Mouse (Mus musculus) heart, postnatal 4 days (tissue): ENCODE data around the gene Rgs7. TPM values are rescaled to one million over a fixed set of nuclear protein-coding genes. Genes with fewer than 3 reads are reported as not detected.

Experiments
- DNase-seq: peaks from one replicate; pipeline ENCODE4 v3.0.0; 2021
- total RNA-seq, 2 experiments: library from RNA; stranded (reverse); gene quantifications; 2 replicates each; pipeline ENCODE4 v1.2.3; 2021

The Rgs7 gene
- 1 to 10 TPM; 1.5 to 2.0 TPM for total RNA-seq

- DNase-seq, result peak; percentile 57
Observed at GRCm38 (mm10) chr1:175491861-175492682, at the start of gene Rgs7. Rgs7 (minus strand) TSS chr1:175492500.

GRCm38 (mm10) chr1:175540700-175541099 lies 48.4 kb upstream of the Rgs7 start:
- DNase-seq, result no peak

- no peak for DNase-seq
Observed at GRCm38 (mm10) chr1:175537321-175537720, 45.0 kb upstream of the Rgs7 start.

GRCm38 (mm10) chr1:175529858-175530257 lies 37.6 kb upstream of the Rgs7 start:
- DNase-seq, result no peak

- no peak for DNase-seq
Observed at GRCm38 (mm10) chr1:175524626-175525294, 32.5 kb upstream of the Rgs7 start.

- no peak for DNase-seq
Observed at GRCm38 (mm10) chr1:175523572-175523971, 31.3 kb upstream of the Rgs7 start.

GRCm38 (mm10) chr1:175514543-175514942 lies 22.2 kb upstream of the Rgs7 start:
- DNase-seq, result no peak

- no peak for DNase-seq
Observed at GRCm38 (mm10) chr1:175512173-175512572, 19.9 kb upstream of the Rgs7 start.

- DNase-seq, result no peak
Observed at GRCm38 (mm10) chr1:175509989-175510388, 17.7 kb upstream of the Rgs7 start.

GRCm38 (mm10) chr1:175492683-175493043 lies 363 bp upstream of the Rgs7 start:
- no peak for DNase-seq

- DNase-seq, result no peak
Observed at GRCm38 (mm10) chr1:175491511-175491860, 814 bp downstream of the Rgs7 start.

- DNase-seq, result no peak
Observed at GRCm38 (mm10) chr1:175485109-175485508, 7.2 kb downstream of the Rgs7 start.

- DNase-seq, result no peak
Observed at GRCm38 (mm10) chr1:175473060-175473459, 19.2 kb downstream of the Rgs7 start.

GRCm38 (mm10) chr1:175469087-175469788 lies 23.1 kb downstream of the Rgs7 start:
- no peak for DNase-seq

GRCm38 (mm10) chr1:175464566-175464965 lies 27.7 kb downstream of the Rgs7 start:
- no peak for DNase-seq

GRCm38 (mm10) chr1:175462351-175462750 lies 29.9 kb downstream of the Rgs7 start:
- DNase-seq, result no peak

GRCm38 (mm10) chr1:175454041-175454636 lies 38.2 kb downstream of the Rgs7 start:
- no peak for DNase-seq

GRCm38 (mm10) chr1:175448017-175448416 lies 44.3 kb downstream of the Rgs7 start:
- no peak for DNase-seq

- DNase-seq, result no peak
Observed at GRCm38 (mm10) chr1:175442939-175443338, 49.4 kb downstream of the Rgs7 start.

- no peak for DNase-seq
Observed at GRCm38 (mm10) chr1:175442025-175442424, 50.3 kb downstream of the Rgs7 start.

GRCm38 (mm10) chr1:175433622-175434204 lies 58.6 kb downstream of the Rgs7 start:
- DNase-seq, result no peak

GRCm38 (mm10) chr1:175433128-175433527 lies 59.2 kb downstream of the Rgs7 start:
- DNase-seq, result no peak
